Mouse (Mus musculus): ENCODE measurements around the gene Herpud1.

Herpud1 gene

DNA sequence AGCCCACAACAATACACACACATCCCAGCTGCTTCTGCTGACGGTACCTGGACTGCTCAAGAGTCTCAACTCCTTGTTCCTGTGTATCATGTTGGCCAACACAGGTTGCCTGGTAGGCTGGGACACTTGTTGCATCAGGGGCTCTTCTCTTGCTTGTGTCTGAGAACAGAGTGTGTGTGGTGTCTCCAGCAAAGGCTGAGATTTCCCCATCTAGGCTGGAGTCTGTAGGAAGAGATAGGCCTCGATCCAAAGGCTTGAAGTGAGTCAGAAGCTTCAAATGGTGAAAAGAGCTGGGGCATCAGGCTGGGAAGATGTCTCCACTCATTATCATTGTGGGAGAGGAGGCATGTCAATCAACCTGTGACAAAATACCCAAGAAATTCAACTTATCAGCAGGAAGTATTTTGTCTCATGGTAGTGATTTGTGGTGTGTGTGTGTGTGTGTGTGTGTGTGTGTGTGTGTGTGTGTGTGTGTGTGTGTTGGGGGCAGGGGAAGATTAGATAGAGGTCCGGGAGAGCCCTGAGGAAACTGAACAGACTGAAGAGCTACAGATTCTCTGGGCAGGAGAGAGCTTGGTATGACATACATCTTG is 13.2 kb downstream of the Herpud1 start:
- in situ Hi-C loops (cut with MboI; ENCODE audit: low sequenced_read_pairs) = no loop called here

GRCm38 (mm10) chr8:94399957-94400356 is 13.7 kb downstream of the Herpud1 start:
- in situ Hi-C loops (cut with MboI; ENCODE audit: low sequenced_read_pairs) = loop anchor here (5.0 kb wide), 1 partner anchor 68 kb away; no protein-coding TSS in a partner anchor

DNA sequence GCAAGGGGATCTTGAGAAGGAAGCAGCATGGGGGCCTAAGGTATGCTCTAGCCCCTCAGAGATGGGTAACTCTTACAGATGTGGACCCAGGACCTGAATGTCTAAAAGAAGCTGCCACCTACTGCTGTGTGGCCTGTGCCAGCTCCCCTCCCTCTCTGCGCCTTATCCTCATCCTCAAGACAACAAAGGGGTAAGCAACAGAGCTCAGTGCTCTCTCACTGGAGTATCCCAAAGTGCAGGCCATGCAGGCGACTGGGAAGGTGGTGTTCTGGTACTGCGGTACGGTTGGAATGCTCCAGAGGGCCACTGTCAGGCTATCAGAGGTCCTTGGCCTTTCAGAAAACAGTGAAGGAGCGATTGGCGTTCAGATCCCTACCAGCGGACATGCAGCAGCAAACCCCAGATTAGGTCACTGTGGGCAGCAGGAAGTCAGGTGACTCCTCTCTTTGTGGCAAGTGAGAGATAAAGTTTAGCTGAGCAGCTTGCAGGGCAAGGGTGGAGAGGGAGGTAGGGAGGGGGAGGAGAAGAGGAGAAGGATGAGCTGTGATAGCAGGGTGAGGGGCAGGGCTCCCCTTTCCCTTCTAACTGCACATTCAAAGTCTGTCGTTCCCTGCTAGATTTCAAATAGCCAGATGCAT is 22.3 kb downstream of the Herpud1 start:
- in situ Hi-C loops (cut with MboI; ENCODE audit: low sequenced_read_pairs) = no loop called here

GRCm38 (mm10) chr8:94409523-94409922 is 23.3 kb downstream of the Herpud1 start:
- in situ Hi-C loops (cut with MboI; ENCODE audit: low sequenced_read_pairs) = no loop called here

DNA sequence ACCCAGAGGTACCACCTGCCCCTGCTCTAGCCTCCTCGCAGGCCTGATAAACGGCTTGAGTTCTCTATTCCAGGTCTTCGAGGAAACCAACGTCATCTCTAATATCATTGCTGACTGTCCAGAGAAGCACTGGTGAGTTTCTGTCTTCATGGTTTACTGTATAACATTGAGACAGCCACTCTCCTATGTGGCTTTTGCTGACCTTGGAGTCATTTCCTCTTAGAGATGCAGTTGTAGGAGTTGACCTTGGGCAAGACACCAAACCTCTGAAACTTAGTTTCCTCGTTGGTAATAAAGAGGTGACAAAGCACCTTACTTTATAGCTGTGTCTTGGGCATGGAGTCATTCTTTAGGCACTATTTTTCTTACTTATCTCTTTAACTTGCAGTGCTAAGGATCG is 26.3 kb downstream of the Herpud1 start:
- in situ Hi-C loops (cut with MboI; ENCODE audit: low sequenced_read_pairs) = no loop called here

DNA sequence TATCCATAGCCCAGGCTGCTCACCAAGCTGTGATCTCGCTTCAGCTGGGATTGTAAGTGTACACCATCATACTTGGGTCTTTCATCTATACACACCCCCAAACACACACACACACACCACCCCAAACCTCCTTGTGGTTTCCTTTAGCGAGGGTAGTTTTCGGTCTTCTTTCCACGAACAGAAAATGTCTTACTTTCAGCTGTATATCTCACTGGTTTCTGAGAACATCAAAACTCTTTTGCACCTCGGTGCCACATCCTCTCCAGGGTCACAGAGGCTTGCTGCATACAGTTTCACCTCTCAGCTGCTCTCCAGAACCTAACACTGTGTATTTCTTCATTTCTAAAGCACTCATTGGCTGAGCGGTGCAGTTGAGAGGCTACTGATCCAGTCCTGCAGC is 27.3 kb downstream of the Herpud1 start:
- in situ Hi-C loops (cut with MboI; ENCODE audit: low sequenced_read_pairs) = no loop called here

DNA sequence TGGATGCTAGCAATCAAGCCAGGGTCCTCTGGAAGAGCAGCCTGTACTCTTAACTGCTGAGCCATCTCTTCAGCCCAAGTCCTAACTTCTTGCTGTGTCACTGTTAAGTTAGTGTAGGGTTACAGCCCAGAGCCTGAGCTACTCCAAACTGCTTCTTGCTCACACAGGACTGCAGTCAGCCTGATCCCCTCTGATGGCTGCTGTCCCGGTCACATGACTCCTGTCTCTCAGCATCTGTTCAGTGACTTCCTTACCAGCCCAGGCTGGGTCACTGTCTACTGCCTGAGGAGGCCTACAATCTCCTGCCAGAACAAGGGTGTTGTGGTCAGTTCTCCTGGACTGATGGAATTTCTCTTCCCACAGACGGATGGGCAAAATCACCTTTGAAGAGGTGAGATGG is 29.0 kb downstream of the Herpud1 start:
- in situ Hi-C loops (cut with MboI; ENCODE audit: low sequenced_read_pairs) = no loop called here

DNA sequence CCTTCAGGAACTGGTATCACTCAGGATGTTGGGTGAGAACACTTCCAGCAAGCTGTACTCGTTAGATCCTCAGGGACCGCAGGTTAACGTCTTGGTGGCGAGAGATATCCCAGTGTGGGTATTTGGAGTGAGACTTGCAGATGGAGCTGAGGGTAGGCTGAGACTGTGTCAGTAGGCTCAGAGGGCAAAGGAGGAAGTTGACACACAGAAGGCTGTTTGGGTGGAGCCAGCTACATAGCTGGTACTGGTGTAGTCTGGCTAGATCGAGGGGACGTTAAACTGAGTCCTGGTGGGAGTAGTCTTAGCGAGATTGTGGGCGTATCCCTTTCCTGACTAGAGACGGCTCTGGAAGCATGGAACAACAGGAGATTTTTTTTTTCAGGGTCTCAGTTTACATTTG is 31.8 kb downstream of the Herpud1 start:
- in situ Hi-C loops (cut with MboI; ENCODE audit: low sequenced_read_pairs) = no loop called here

- in situ Hi-C loops (cut with MboI; ENCODE audit: low sequenced_read_pairs) = no loop called here
Measured at GRCm38 (mm10) chr8:94422270-94422669, 36.0 kb downstream of the Herpud1 start.

GRCm38 (mm10) chr8:94427953-94428352 is 41.7 kb downstream of the Herpud1 start:
- in situ Hi-C loops (cut with MboI; ENCODE audit: low sequenced_read_pairs) = no loop called here

- in situ Hi-C loops (cut with MboI; ENCODE audit: low sequenced_read_pairs) = no loop called here
Measured at GRCm38 (mm10) chr8:94428420-94428819, 42.2 kb downstream of the Herpud1 start.

GRCm38 (mm10) chr8:94429376-94429775 is 43.1 kb downstream of the Herpud1 start:
- in situ Hi-C loops (cut with MboI; ENCODE audit: low sequenced_read_pairs) = no loop called here

DNA sequence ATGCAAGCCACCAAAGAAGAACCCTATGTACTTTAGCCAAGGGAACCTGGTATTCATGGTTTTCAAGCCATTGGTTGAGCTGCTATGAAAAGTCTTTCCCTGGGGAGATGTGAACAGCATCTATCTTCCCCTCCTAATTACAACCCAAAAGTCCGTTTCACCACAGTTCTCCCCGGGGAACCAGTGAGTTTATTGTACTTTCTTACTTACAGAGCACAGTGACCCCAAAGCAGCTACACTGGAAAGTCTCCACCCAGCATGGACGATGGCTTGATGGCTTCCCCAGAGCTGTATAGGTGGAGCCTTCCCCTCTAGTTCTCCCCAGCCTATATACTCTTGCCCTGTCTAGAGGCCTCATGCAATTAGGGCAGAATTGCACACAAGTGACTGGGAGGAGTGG is 46.0 kb downstream of the Herpud1 start:
- in situ Hi-C loops (cut with MboI; ENCODE audit: low sequenced_read_pairs) = no loop called here

GRCm38 (mm10) chr8:94433981-94434466 is 47.8 kb downstream of the Herpud1 start, which contains the start of gene Nlrc5:
Nlrc5 (plus strand) TSS chr8:94434356.
- in situ Hi-C loops (cut with MboI; ENCODE audit: low sequenced_read_pairs) = no loop called here

DNA sequence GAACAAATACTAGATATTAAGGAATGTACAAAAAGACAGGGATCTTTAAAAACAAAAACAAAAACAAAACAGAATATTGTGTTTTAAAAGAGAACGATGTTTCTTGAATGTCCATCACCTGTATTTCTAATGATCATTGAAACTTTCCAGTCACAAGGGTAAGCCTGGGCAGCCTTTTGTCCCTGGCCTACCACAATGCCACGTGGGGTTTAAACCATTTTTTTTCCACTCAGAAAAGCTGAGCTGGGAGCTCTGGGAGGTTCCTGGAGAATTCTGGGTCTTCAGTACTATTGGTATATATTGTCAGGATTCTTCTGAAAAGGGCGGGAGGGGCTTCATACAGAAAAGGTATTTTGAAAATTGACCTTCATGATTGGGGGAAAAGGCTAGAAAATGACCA is 48.7 kb downstream of the Herpud1 start:
- in situ Hi-C loops (cut with MboI; ENCODE audit: low sequenced_read_pairs) = no loop called here

DNA sequence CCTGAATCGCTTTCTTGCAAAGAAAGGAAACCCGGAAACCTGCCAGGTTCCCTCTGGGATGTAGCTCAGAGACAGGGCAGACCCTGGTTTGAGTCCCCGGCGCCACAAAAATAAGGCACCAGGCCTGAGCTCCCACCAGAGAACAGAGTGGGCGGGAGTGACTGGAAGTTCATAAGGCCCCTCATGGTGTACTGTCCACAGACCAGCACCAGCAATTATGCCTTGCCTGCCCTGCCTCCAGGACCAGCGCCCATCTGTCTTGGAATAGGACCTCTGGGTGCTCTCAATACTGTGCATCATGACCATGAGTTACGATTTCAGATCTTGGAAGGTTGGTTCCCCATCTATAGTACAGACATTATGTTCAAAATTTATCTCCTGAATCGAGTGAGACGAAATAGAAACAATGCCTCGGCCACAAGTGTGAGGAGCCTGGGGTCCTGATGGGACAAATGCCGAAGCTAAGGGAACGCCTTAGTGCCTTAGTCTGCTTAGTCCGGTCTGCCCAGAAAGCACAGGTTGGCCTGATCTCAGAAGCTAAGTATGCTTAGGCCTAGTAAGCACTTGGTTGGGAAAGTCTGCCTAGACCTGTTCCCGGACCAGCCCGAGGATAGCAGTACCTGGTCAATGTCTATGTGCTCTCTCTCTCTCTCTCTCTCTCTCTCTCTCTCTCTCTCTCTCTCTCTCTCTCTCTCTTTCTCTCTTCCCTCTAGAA is 49.3 kb downstream of the Herpud1 start:
- in situ Hi-C loops (cut with MboI; ENCODE audit: low sequenced_read_pairs) = no loop called here

GRCm38 (mm10) chr8:94436112-94436572 is 49.9 kb downstream of the Herpud1 start:
- in situ Hi-C loops (cut with MboI; ENCODE audit: low sequenced_read_pairs) = no loop called here

DNA sequence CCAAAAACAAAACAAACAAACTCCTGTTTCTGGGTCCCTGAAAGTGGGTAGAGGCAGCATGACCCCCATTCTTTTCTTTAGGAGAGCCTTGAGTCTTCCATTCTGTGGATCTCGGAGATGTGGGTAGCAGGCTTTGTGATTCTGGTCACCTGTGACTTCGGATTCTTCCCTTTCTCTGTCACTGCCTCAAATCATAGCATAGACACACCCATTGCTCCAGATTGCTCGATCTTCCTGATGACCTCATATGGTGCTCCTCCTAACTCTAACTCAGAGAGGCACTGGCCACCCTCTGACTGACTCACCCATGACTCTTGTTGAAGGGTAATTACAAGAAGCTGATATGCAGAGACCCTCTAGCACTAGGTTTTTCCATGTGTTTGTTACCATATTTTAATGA is 50.7 kb downstream of the Herpud1 start:
- in situ Hi-C loops (cut with MboI; ENCODE audit: low sequenced_read_pairs) = no loop called here

DNA sequence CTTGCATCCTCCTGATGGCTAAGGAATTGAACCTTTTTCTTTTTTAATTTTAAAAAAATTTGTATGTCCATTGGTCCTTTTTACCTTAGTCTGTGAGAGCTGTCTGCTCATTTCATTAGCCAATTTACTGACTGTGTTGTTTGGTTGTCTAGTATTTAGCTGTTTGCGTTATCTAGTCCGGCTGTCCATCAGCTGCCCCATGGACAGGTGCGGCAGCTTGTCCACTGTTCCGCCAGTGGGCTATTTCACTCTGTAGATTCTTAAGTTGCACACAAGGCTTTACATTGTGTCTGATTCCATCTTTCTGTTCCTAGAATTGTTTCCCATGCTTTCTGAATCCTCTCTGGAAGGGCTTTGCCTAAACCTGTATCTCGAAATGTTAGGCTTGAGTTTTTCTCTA is 52.4 kb downstream of the Herpud1 start:
- in situ Hi-C loops (cut with MboI; ENCODE audit: low sequenced_read_pairs) = no loop called here

DNA sequence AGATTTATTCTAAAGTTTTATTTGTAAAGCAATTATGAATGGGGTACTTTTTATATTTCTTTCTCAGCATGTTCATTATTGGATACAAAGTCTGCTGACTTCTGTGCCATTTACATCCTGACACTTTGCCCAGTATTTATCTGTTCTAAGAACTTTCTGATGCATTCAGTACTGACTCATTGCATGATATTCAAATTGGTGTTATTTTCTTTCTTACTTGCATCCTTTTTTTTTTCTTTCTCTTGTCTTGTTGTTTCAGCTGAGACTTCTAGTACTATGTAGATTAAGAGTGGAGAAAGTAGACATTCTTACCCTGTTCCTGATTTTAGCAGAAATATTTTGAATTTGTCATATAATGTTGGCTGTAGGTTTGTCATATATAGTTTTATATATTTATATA is 53.5 kb downstream of the Herpud1 start:
- in situ Hi-C loops (cut with MboI; ENCODE audit: low sequenced_read_pairs) = no loop called here

DNA sequence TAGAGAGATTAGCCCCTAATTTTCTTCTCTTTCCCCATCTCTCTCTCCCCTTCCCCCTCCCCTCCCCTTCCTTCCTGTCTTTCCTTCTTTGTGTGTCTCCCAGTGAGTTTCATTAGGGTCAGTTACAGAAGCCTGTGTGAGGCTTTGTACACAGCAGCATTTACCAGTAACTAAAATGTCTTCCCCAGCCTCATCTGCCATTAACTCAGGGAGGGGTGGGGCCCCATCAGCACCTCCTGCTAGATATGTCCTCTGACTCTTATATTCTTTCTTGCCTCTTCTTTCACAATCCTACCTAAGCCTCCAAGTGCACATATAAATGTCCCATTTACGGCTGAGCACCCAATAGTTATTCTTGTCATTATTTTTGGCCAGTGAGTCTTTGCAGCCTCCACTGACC is 54.2 kb downstream of the Herpud1 start:
- in situ Hi-C loops (cut with MboI; ENCODE audit: low sequenced_read_pairs) = no loop called here

- in situ Hi-C loops (cut with MboI; ENCODE audit: low sequenced_read_pairs) = no loop called here
Measured at GRCm38 (mm10) chr8:94441686-94442085, 55.4 kb downstream of the Herpud1 start.
